Mouse (Mus musculus): ENCODE measurements around the gene Cmya5.

Gene Cmya5

DNA sequence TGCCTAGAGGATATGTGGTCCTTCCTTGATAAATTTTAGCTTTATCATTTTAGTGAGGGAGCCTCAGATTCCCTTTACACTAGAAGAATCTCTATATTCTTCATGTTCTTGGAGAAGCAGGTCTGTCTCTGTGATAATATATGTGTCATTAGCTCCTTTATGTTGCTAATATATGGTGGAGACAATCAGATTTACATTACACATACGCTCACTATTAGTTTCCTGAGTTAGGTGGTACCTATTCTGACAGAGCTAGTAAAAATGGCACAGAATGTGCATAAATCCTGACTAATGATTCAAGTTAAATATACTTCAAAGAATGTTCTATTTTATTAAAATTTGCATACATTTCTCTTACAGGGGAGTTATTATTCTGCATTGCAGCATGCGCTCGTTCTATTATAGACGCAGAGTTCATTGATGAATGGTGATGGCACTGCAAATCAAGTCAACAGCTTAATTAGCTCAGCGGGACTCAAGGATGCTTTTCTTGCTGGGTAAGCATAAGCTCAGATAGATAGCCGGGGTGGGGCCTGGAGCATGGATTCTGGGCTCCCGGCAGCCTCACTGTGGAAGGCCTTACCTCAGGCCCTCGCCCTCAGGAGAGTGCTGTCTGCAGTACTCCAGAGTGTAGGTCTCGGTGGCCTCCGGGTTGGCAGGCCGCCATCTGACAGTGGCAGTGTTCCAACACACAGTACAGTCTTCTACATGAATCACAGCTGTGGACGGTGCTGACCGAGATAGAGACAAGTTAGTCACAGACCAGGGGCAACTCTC, 81.5 kb downstream of the Cmya5 start:
- no peak for DNase-seq (ENCODE audit: low read depth, low spot score)

GRCm38 (mm10) chr13:93061311-93061710, 83.2 kb downstream of the Cmya5 start:
- DNase-seq (ENCODE audit: low read depth, low spot score) = no peak

DNA sequence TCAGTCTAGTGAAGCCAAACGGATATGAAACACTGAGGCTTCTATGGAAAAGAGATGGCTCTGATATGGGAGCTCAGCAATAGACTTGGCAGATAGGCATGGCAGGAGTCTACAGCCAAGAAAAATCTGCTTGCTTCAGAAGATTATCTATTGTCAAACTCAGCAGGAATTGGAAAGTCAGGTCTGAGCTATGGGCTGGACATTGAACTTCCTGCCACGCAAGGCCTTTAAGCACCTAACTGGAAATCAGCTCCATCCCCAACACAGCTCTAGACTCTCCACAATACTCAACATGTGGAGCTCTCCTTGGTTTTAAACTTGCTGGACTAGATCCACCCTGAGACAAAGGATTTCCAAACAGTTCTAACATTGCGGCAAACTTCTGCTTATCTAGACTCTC, 84.1 kb downstream of the Cmya5 start:
- no peak for DNase-seq (ENCODE audit: low read depth, low spot score)

DNA sequence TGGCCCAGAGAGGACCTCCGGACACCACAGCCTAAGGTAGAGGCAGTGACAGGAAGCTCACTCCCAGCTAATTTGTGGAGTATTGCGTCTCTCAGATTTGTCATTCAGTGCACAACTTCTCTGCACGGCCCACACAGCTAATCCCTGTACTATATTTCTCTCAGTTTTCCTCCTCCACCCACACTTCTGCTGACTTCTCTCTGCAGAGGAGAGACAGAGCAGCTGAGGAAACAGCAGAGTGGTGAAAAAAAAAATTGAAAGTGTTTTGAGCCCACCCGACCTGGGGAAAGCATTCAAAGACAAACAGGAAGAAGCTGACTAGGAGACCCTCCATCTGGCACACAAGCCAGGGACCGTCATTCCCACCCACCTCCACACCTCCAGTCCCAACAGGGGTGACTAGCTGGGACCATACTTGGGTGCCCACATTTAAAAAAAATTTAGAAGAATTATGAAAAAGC, 85.9 kb downstream of the Cmya5 start:
- DNase-seq (ENCODE audit: low read depth, low spot score) = no peak

GRCm38 (mm10) chr13:93057492-93058260, 86.8 kb downstream of the Cmya5 start:
- DNase-seq (ENCODE audit: low read depth, low spot score) = no peak

GRCm38 (mm10) chr13:93056091-93056490, 88.4 kb downstream of the Cmya5 start:
- no peak for DNase-seq (ENCODE audit: low read depth, low spot score)

DNA sequence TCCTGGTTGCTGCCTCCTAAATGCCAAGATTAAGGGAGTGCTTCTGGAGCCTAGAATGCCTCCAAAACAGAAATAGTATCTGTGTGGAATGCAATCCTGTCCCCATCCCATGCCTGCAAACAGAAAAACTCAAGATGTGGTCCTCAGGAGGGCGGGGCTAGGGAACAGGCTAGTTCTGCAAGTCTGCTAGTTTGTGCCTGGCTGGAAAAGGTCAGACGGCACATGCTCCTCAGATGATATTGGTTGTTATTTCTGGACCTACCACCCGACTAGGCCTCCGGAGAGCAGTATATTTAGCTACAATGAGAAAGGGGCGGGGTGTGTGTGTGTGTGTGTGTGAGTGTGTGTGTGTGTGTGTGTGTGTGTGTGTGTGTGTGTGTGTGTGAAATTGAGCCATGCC, 93.0 kb downstream of the Cmya5 start:
- DNase-seq (ENCODE audit: low read depth, low spot score) = no peak

DNA sequence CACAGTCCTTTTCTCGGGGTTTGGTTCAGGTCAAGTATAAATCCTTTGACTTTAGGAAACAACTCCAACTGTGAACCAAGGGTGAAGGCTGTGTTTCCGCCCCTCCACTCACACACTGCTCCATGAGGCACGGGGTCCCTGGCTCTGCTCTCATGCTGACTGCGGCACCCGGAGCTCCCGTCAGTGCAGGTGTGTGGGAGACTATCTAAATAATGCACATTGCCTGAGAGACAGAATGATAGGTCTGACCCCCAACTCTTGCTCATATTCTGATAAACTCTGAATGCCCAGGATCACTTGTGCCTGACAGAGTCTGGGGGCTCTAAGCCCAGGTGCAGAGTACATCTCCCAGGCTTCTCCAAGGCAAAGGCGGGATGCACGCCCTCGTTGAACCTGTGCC, 103.5 kb downstream of the Cmya5 start:
- DNase-seq (ENCODE audit: low read depth, low spot score) = no peak

- DNase-seq (ENCODE audit: low read depth, low spot score) = no peak
Measured at GRCm38 (mm10) chr13:93036218-93036617, 108.3 kb downstream of the Cmya5 start.

- DNase-seq (ENCODE audit: low read depth, low spot score) = no peak
Measured at GRCm38 (mm10) chr13:93029337-93029736, 115.2 kb downstream of the Cmya5 start.

- DNase-seq (ENCODE audit: low read depth, low spot score) = peak; percentile 15
Measured at GRCm38 (mm10) chr13:93024837-93025236, 119.7 kb downstream of the Cmya5 start.

- no peak for DNase-seq (ENCODE audit: low read depth, low spot score)
Measured at GRCm38 (mm10) chr13:93022158-93022557, 122.4 kb downstream of the Cmya5 start.

- no peak for DNase-seq (ENCODE audit: low read depth, low spot score)
Measured at GRCm38 (mm10) chr13:93012952-93013351, 131.6 kb downstream of the Cmya5 start.

GRCm38 (mm10) chr13:93011315-93011714, 133.2 kb downstream of the Cmya5 start:
- DNase-seq (ENCODE audit: low read depth, low spot score) = no peak

GRCm38 (mm10) chr13:93010524-93010923, 134.0 kb downstream of the Cmya5 start:
- DNase-seq (ENCODE audit: low read depth, low spot score) = no peak

DNA sequence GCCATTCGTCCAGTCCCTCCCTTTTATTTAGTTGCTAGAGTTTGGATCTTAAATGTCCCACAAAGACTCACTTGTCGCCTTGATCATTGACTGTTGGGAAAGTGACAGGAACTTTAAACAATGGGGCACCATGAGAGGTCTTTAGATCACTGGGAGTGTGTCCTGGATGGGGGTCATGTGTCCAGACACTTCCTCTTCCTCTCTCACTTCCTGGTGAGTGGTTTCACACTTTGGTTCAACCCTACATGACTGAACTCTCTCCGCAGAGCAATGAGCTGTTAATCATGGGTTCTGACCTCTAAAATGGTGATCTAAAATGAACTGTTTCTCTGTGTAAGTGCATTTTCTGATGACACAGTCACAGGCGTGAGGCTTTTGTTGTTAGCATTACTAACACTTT, 137.4 kb downstream of the Cmya5 start:
- no peak for DNase-seq (ENCODE audit: low read depth, low spot score)

GRCm38 (mm10) chr13:93006347-93006746, 138.2 kb downstream of the Cmya5 start:
- no peak for DNase-seq (ENCODE audit: low read depth, low spot score)

DNA sequence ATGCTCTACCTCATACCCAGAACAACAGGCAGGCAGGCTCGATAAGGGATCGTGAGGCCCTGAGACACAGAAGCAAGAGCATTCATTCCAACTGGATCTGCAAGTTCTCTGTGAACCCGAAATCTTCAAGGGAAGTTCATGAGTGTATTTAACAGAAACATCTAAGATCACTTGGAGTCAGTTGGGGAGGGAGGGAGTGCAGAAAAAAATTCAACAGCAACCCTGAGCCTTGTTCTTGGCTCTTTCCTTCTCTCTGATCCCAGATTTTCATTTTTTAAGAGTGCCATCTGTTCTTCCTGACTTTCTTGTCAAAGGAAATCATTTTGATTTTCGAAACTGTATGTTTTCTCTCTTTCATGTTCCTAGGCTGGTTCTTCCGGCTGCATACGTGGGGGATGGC, 140.5 kb downstream of the Cmya5 start:
- DNase-seq (ENCODE audit: low read depth, low spot score) = no peak

DNA sequence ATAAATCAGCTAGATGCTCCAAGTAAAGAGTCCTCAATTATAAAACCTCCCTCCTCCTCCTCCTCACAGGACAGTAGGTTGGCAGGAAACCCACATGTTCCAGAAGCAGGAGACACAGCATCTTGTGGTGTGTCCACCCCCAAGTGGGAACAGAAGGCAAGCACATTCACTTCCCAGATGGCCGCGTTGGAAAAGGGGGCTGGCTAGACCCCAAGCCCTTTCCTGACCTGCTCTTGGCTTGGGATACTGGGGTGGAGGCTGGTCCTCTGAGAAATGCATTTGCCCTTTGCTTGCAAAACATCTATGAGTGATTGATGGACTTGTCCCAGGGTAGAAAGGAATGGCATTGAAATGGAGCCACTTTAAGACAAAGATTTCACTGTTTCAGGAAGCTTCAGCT, 142.1 kb downstream of the Cmya5 start:
- DNase-seq (ENCODE audit: low read depth, low spot score) = no peak

DNA sequence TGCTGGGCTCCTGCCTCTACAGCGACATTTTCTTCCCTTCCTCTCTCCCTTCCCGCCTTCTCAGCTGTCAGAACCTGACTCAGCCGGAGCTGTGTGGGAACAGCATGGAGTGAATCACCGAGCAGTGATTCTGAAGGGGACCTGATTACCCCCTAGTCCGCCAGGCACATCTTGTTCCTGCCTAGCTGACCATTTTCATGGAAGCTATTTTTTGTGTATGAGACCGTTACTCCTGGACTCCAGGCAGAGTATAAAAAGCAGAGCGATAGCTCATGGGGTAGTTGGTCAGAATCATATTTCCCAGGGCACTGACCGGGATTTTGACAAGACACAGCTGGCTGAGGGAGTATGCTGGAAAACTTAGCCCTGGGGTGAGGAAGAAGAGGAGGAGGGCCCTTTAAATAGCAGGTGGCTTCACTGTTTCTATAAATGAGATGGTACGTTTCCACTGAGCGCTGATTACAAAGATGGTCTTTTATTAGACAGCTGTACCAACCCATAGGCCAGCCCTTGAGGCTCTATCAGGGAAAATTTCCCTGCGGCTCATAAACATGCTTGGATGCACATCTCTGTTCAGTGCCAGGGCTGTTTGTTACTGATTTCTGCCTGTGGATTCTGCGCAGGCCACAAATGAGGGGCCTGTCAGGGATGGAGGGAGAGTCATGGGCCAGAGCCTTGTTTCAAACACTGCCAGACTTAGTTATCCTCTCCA, 143.7 kb downstream of the Cmya5 start:
- DNase-seq (ENCODE audit: low read depth, low spot score) = no peak

GRCm38 (mm10) chr13:92999860-93000259, 144.7 kb downstream of the Cmya5 start:
- no peak for DNase-seq (ENCODE audit: low read depth, low spot score)

DNA sequence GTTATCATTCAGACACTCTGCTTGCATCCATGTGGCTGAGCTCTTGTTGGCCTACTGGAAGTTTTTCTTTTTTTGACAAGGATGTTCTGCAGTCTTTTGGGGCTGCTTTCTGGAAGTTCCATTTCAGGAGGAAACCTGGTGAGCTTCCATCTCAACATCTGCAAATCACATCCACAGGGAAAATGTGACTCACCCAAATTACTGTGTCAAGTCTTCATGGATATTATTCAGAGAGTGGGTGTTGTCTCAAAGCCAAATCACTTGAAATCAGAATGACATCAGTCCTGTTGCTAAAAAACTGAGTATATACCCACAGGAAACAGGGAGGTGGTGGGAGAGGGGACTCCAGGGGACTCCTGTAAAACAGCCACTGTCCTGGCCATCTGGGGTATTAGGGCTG, 149.8 kb downstream of the Cmya5 start:
- DNase-seq (ENCODE audit: low read depth, low spot score) = no peak

Measured in R1 (cell line).